Mouse (Mus musculus) spleen, adult 2 months (tissue): ENCODE measurements around the gene Sergef.

Experiments
- CTCF ChIP-seq: fragments of 200-500 bp; IDR thresholded peaks from 2 replicates; pipeline ENCODE4 v1.5.1; 2011; ENCODE audit warnings: mild to moderate bottlenecking, inconsistent platforms; ENCODE audit not compliant: insufficient read depth, insufficient read length, insufficient replicate concordance; ENCODE audit errors: extremely low read depth
- POLR2A ChIP-seq: fragments of 200-500 bp; IDR thresholded peaks from 2 replicates; pipeline ENCODE4 v1.6.1; 2011; ENCODE audit warnings: low read depth, low read length, inconsistent platforms

- TF ChIP-seq POLR2A: no peak
- no peak for TF ChIP-seq CTCF
Measured at GRCm38 (mm10) chr7:46566318-46567007, 73.1 kb downstream of the Sergef start.
